Mouse (Mus musculus): ENCODE data around the gene Supt16. TPM values are rescaled to one million over a fixed set of nuclear protein-coding genes. Genes with fewer than 3 reads are reported as not detected.

The Supt16 gene
- 46.1 and 50.6 TPM in 2 replicates for polyA plus RNA-seq (2015; fragmentation: Nextera tagmentation; extraction: Ambion mirVana)

- ATAC-seq (ENCODE audit: insufficient number of reproducible peaks, low FRiP score, low TSS enrichment, low read depth), result peak; percentile 94
- Histone ChIP-seq H3K9ac (peak within 1 kb of the TSS; percentile 92), H3K9me3 (replicated peaks) (no peaks in the 10 kb centered on the region), H3K27me3 (no peaks in the 10 kb centered on the region), H3K4me1 (peaks cover 13% of the 10 kb centered on the region), H3K27ac (replicated peaks) (peak within 1 kb of the TSS; percentile 99), H3K4me2 (replicated peaks) (peak within 1 kb of the TSS; percentile 70), H3K4me3 (replicated peaks) (peak within 1 kb of the TSS; percentile 86), H3K36me3 (peaks cover 33% of the 10 kb centered on the region)
- under 1% methylated on average over 59 of the region's 59 CpGs for WGBS
These were observed at the start of gene Supt16 for GRCm38 (mm10) chr14:52197156-52197878. Gene Supt16, minus strand, starts transcription at chr14:52197416.

- Histone ChIP-seq H3K4me3 (replicated peaks) (no peak overlapping the region), H3K4me1 (peaks cover 16% of the 10 kb centered on the region), H3K27me3 (no peaks in the 10 kb centered on the region), H3K9me3 (replicated peaks) (no peaks in the 10 kb centered on the region), H3K27ac (replicated peaks) (no peak overlapping the region), H3K9ac (no peak overlapping the region), H3K4me2 (replicated peaks) (no peak overlapping the region), H3K36me3 (no peaks in the 10 kb centered on the region; the same call in 1 of the 2 replicates)
- no peak for ATAC-seq (ENCODE audit: insufficient number of reproducible peaks, low FRiP score, low TSS enrichment, low read depth)
- 70% methylated on average over 4 of the region's 4 CpGs for WGBS
These were observed 48.9 kb upstream of the Supt16 start for GRCm38 (mm10) chr14:52246129-52246528.

- Histone ChIP-seq H3K36me3 (peaks cover 3% of the 10 kb centered on the region; the same call in 1 of the 2 replicates), H3K27ac (replicated peaks) (peak overlapping the region; percentile 84), H3K9ac (peak overlapping the region; percentile 64), H3K4me1 (peaks cover 16% of the 10 kb centered on the region), H3K4me2 (replicated peaks) (peak overlapping the region; percentile 79), H3K4me3 (replicated peaks) (peak overlapping the region; percentile 79), H3K9me3 (replicated peaks) (no peaks in the 10 kb centered on the region), H3K27me3 (no peaks in the 10 kb centered on the region)
- ATAC-seq (ENCODE audit: insufficient number of reproducible peaks, low FRiP score, low TSS enrichment, low read depth), result peak; percentile 76
- 11% methylated on average over 7 of the region's 7 CpGs for WGBS
These were observed 47.5 kb upstream of the Supt16 start for GRCm38 (mm10) chr14:52244690-52245042.

GRCm38 (mm10) chr14:52244041-52244689, 46.9 kb upstream of the Supt16 start:
- Histone ChIP-seq H3K4me3 (replicated peaks) (peak overlapping the region; percentile 79), H3K4me1 (peaks cover 16% of the 10 kb centered on the region), H3K27ac (replicated peaks) (peak overlapping the region; percentile 84), H3K36me3 (peaks cover 3% of the 10 kb centered on the region; the same call in 1 of the 2 replicates), H3K9me3 (replicated peaks) (no peaks in the 10 kb centered on the region), H3K9ac (peak overlapping the region; percentile 64), H3K4me2 (replicated peaks) (peak overlapping the region; percentile 79), H3K27me3 (no peaks in the 10 kb centered on the region)
- WGBS, result under 1% methylated on average over 32 of the region's 32 CpGs
- peak; percentile 97 for ATAC-seq (ENCODE audit: insufficient number of reproducible peaks, low FRiP score, low TSS enrichment, low read depth)

- Histone ChIP-seq H3K36me3 (peaks cover 65% of the 10 kb centered on the region), H3K4me2 (replicated peaks) (no peak overlapping the region), H3K4me1 (no peaks in the 10 kb centered on the region), H3K27ac (replicated peaks) (no peak overlapping the region), H3K9me3 (replicated peaks) (no peaks in the 10 kb centered on the region), H3K27me3 (no peaks in the 10 kb centered on the region), H3K4me3 (replicated peaks) (no peak overlapping the region), H3K9ac (no peak overlapping the region)
- no peak for ATAC-seq (ENCODE audit: insufficient number of reproducible peaks, low FRiP score, low TSS enrichment, low read depth)
- WGBS, result 92% methylated on average over 1 of the region's 1 CpGs
These were observed 39.0 kb upstream of the Supt16 start for GRCm38 (mm10) chr14:52236216-52236615.

GRCm38 (mm10) chr14:52235165-52235564, 37.9 kb upstream of the Supt16 start:
- Histone ChIP-seq H3K36me3 (peaks cover 73% of the 10 kb centered on the region), H3K9me3 (replicated peaks) (no peaks in the 10 kb centered on the region), H3K4me1 (no peaks in the 10 kb centered on the region), H3K27me3 (no peaks in the 10 kb centered on the region), H3K27ac (replicated peaks) (no peak overlapping the region), H3K4me3 (replicated peaks) (no peak overlapping the region), H3K9ac (no peak overlapping the region), H3K4me2 (replicated peaks) (no peak overlapping the region)
- 90% methylated on average over 7 of the region's 7 CpGs for whole genome bisulfite sequencing
- ATAC-seq (ENCODE audit: insufficient number of reproducible peaks, low FRiP score, low TSS enrichment, low read depth), result no peak

GRCm38 (mm10) chr14:52232249-52232648, 35.0 kb upstream of the Supt16 start:
- 87% methylated on average over 6 of the region's 6 CpGs for WGBS

GRCm38 (mm10) chr14:52225972-52226371, 28.8 kb upstream of the Supt16 start:
- no peak overlapping the region for H3K27ac ChIP-seq (replicated peaks)
- 94% methylated on average over 2 of the region's 2 CpGs for WGBS
- H3K9ac ChIP-seq, result no peak overlapping the region
- H3K9me3 ChIP-seq (replicated peaks), result no peaks in the 10 kb centered on the region
- H3K27me3 ChIP-seq, result no peaks in the 10 kb centered on the region
- no peak for ATAC-seq (ENCODE audit: insufficient number of reproducible peaks, low FRiP score, low TSS enrichment, low read depth)
- no peaks in the 10 kb centered on the region for H3K4me1 ChIP-seq
- H3K4me2 ChIP-seq (replicated peaks), result no peak overlapping the region
- peaks cover 86% of the 10 kb centered on the region for H3K36me3 ChIP-seq
- no peak overlapping the region for H3K4me3 ChIP-seq (replicated peaks)

More at GRCm38 (mm10) chr14:52232249-52232648, 35.0 kb upstream of the Supt16 start:
- Histone ChIP-seq H3K27ac (replicated peaks) (no peak overlapping the region), H3K36me3 (peaks cover 93% of the 10 kb centered on the region), H3K27me3 (no peaks in the 10 kb centered on the region), H3K9ac (no peak overlapping the region), H3K4me2 (replicated peaks) (no peak overlapping the region), H3K4me1 (no peaks in the 10 kb centered on the region), H3K4me3 (replicated peaks) (no peak overlapping the region), H3K9me3 (replicated peaks) (no peaks in the 10 kb centered on the region)
- ATAC-seq (ENCODE audit: insufficient number of reproducible peaks, low FRiP score, low TSS enrichment, low read depth), result no peak

GRCm38 (mm10) chr14:52217261-52217660, 20.0 kb upstream of the Supt16 start:
- H3K27ac ChIP-seq (replicated peaks), result no peak overlapping the region
- H3K9ac ChIP-seq, result no peak overlapping the region
- peaks cover 87% of the 10 kb centered on the region for H3K36me3 ChIP-seq
- H3K4me3 ChIP-seq (replicated peaks), result no peak overlapping the region
- no peaks in the 10 kb centered on the region for H3K27me3 ChIP-seq
- no peak for ATAC-seq (ENCODE audit: insufficient number of reproducible peaks, low FRiP score, low TSS enrichment, low read depth)
- H3K4me2 ChIP-seq (replicated peaks), result no peak overlapping the region
- no peaks in the 10 kb centered on the region for H3K9me3 ChIP-seq (replicated peaks)
- H3K4me1 ChIP-seq, result no peaks in the 10 kb centered on the region
- 91% methylated on average over 5 of the region's 5 CpGs for WGBS

- Histone ChIP-seq H3K27ac (replicated peaks) (no peak overlapping the region), H3K36me3 (peaks cover 43% of the 10 kb centered on the region), H3K4me1 (peaks cover 13% of the 10 kb centered on the region), H3K4me2 (replicated peaks) (no peak overlapping the region), H3K9ac (no peak overlapping the region), H3K4me3 (replicated peaks) (no peak overlapping the region), H3K9me3 (replicated peaks) (no peaks in the 10 kb centered on the region), H3K27me3 (no peaks in the 10 kb centered on the region)
- ATAC-seq (ENCODE audit: insufficient number of reproducible peaks, low FRiP score, low TSS enrichment, low read depth), result no peak
- WGBS, result 93% methylated on average over 4 of the region's 4 CpGs
These were observed 2.2 kb upstream of the Supt16 start for GRCm38 (mm10) chr14:52199412-52199811.

- H3K9me3 ChIP-seq (replicated peaks), result no peaks in the 10 kb centered on the region
- H3K27ac ChIP-seq (replicated peaks), result 0 out of 2 replicates have a peak overlapping the region, but pooled peaks have one; percentile 22
- peaks cover 34% of the 10 kb centered on the region for H3K36me3 ChIP-seq
- 0 out of 2 replicates have a peak overlapping the region, but pooled peaks have one; percentile 33 for H3K9ac ChIP-seq
- no peaks in the 10 kb centered on the region for H3K27me3 ChIP-seq
- H3K4me1 ChIP-seq, result peaks cover 13% of the 10 kb centered on the region
- H3K4me2 ChIP-seq (replicated peaks), result peak overlapping the region; percentile 70
- no peak for ATAC-seq (ENCODE audit: insufficient number of reproducible peaks, low FRiP score, low TSS enrichment, low read depth)
- peak overlapping the region; percentile 86 for H3K4me3 ChIP-seq (replicated peaks)
- 13% methylated on average over 3 of the region's 3 CpGs for WGBS
These were observed 925 bp upstream of the Supt16 start for GRCm38 (mm10) chr14:52198141-52198540.
